ENCODE assay signal across 22 mouse cellular contexts in the genomic region with DNA sequence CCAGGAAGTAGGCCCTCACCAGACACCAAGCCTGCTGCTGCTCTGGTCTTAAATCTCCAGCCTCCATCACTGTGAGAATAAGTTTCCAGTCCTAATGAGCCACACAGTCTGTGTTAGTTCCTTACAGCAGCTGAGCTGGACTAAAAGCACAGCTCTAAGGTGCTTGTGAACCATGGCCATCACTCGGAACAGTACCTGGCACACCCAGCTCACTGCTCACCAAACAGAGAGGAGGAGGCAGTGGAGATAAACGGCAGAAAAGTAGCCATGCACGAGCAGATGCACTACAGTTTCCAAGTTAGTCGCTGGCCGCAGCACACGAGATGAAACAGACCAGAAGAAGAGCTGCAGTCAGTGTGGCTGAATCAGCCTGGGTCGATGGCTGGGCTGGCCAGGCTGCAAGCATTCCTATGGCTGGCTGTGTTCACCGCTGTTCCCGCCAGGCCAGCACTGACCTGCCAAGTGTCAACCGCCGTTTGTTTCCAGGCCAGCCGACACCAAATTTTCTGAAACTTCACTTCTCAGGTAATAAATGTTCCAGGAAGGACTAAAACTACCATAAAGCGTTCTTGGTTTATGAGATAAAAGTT.
A peak's percentile ranks its signal among the peaks of the same experiment; 100 is the strongest.
DNase-seq lines count a peak whose midpoint lies in the region; ATAC-seq and TF ChIP-seq lines count a peak whose summit lies in the region.
"Had no signal": no experiment of that assay in that cellular context is flagged by ENCODE, and none has a peak within 500 bp of the region (broad histone marks: within the 10 kb centered on the region; RNA-seq: fewer than 3 reads in every experiment).

No protein-coding gene starts in this region.

- no peak for TF ChIP-seq CTCF in liver, embryonic 14.5 days (IDR thresholded peaks at IDR 0.05; ENCODE audit: low read depth)

- H3K4me2 ChIP-seq in heart, embryonic 11.5 days, result peak overlapping the region; percentile 11; the same call in 1 of the 2 replicates
- H3K4me2 ChIP-seq in liver, embryonic 14.5 days (ENCODE audit: low read depth), result peak overlapping the region; percentile 61
- H3K4me2 ChIP-seq: forebrain, embryonic 15.5 days; heart, embryonic 12.5 days; hindbrain, embryonic 14.5 days; midbrain, embryonic 13.5 days; neural tube, embryonic 12.5 days had no signal

- no peak overlapping the region for H3K4me3 ChIP-seq in heart, embryonic 11.5 days (ENCODE audit: low read depth, low read length)
- peak overlapping the region; percentile 63 to 96 for H3K4me3 ChIP-seq in liver, embryonic 14.5 days (ENCODE audit: insufficient read depth in 1 of 2, low read depth in 2 of 2, low read length in 2 of 2)
- H3K4me3 ChIP-seq: forebrain, embryonic 15.5 days; heart, embryonic 12.5 days; midbrain, embryonic 13.5 days; neural tube, embryonic 12.5 days had no signal

- H3K9me3 ChIP-seq in heart, embryonic 11.5 days (replicated peaks; ENCODE audit: control insufficient read depth, low read length), result no peaks in the 10 kb centered on the region
- H3K9me3 ChIP-seq in liver, embryonic 14.5 days (ENCODE audit: control insufficient read depth, low read length), result no peaks in the 10 kb centered on the region
- H3K9me3 ChIP-seq: forebrain, embryonic 15.5 days; heart, embryonic 12.5 days; midbrain, embryonic 13.5 days; neural tube, embryonic 12.5 days had no signal

- H3K27me3 ChIP-seq in heart, embryonic 11.5 days (ENCODE audit: control insufficient read depth, insufficient read depth, low read length), result no peaks in the 10 kb centered on the region
- no peaks in the 10 kb centered on the region for H3K27me3 ChIP-seq in liver, embryonic 14.5 days (ENCODE audit: control insufficient read depth, insufficient read depth, low read length)
- H3K27me3 ChIP-seq: forebrain, embryonic 15.5 days; heart, embryonic 12.5 days; midbrain, embryonic 13.5 days; neural tube, embryonic 12.5 days had no signal

- H3K9ac ChIP-seq in heart, embryonic 11.5 days (ENCODE audit: low read depth, low read length), result no peak overlapping the region
- H3K9ac ChIP-seq in liver, embryonic 14.5 days (replicated peaks), result peak overlapping the region; percentile 76
- H3K9ac ChIP-seq: forebrain, embryonic 15.5 days; heart, embryonic 12.5 days; hindbrain, embryonic 14.5 days; midbrain, embryonic 13.5 days; neural tube, embryonic 12.5 days had no signal

- 66% methylated on average over 13 of the region's 13 CpGs for WGBS in heart, embryonic 11.5 days (ENCODE audit: insufficient replicate concordance)
- WGBS in liver, embryonic 14.5 days (ENCODE audit: insufficient replicate concordance), result 54% methylated on average over 13 of the region's 13 CpGs

- intact Hi-C loops in heart, postnatal 14 days (cut with DNase I), result loop anchor here (2.0 kb wide), 1 partner anchor 15 kb away; no protein-coding TSS in a partner anchor
- intact Hi-C loops in left cerebral cortex, postnatal 25 days (cut with DNase I), result no loop called here

- no peak for DNase-seq in heart, postnatal 14 days
- peak; percentile 52 for DNase-seq in c-Kit-negative CD71-positive TER-119-positive erythroid progenitor cells, embryonic 14.5 days (ENCODE audit: low read depth, low spot score)
- peak; percentile 61 for DNase-seq in fibroblast of lung, adult 2 months (ENCODE audit: low read depth)
- DNase-seq in liver, embryonic 14.5 days (ENCODE audit: low read depth in 3 of 3, low spot score in 3 of 3), result no peak
- no peak for DNase-seq in left cerebral cortex, postnatal 25 days (ENCODE audit: low spot score in 2 of 2)
- no peak for DNase-seq in layer of hippocampus, postnatal 36 days
- DNase-seq in cerebellum, adult 11 months, result no peak
- DNase-seq: cerebellum, adult 9-10 months; kidney, adult 2 months; kidney, postnatal 10 days; lung, adult 2 months; lung, postnatal 14 days; right cerebral cortex, postnatal 4 days; thymus, adult 18-20 months; thymus, postnatal 4 days had no signal

- ATAC-seq in heart, embryonic 11.5 days (replicated peaks; ENCODE audit: insufficient number of reproducible peaks, low FRiP score, low TSS enrichment), result no peak
- ATAC-seq in liver, embryonic 14.5 days (ENCODE audit: insufficient read depth), result no peak
- ATAC-seq: forebrain, embryonic 15.5 days; inflammation-experienced regulatory T-cells, adult 6 months; midbrain, embryonic 13.5 days had no signal

- peaks cover 5% of the 10 kb centered on the region for H3K4me1 ChIP-seq in heart, embryonic 11.5 days (ENCODE audit: control insufficient read depth, insufficient read depth, low read length)
- H3K4me1 ChIP-seq in liver, embryonic 14.5 days (replicated peaks; ENCODE audit: control insufficient read depth in 2 of 2, insufficient read depth in 2 of 2, low read length in 1 of 2), result peaks cover 41 to 53% of the 10 kb centered on the region in 2 experiments
- H3K4me1 ChIP-seq: forebrain, embryonic 15.5 days had no signal

- H3K36me3 ChIP-seq in heart, embryonic 11.5 days (ENCODE audit: control insufficient read depth, insufficient read depth, low read length), result no peaks in the 10 kb centered on the region
- H3K36me3 ChIP-seq in liver, embryonic 14.5 days (replicated peaks; ENCODE audit: control insufficient read depth, insufficient read depth, low read depth), result no peaks in the 10 kb centered on the region
- H3K36me3 ChIP-seq: heart, embryonic 12.5 days had no signal

- no peak for TF ChIP-seq EP300 in liver, embryonic 14.5 days (IDR thresholded peaks at IDR 0.05; ENCODE audit: low read depth)

- no peak overlapping the region for H3K27ac ChIP-seq in heart, embryonic 11.5 days (ENCODE audit: low read depth, low read length)
- peak overlapping the region; percentile 68 for H3K27ac ChIP-seq in liver, embryonic 14.5 days
- H3K27ac ChIP-seq: forebrain, embryonic 15.5 days; hindbrain, embryonic 14.5 days; midbrain, embryonic 13.5 days; neural tube, embryonic 12.5 days had no signal

Comparison
In these comparisons a context has a peak if more than half of its experiments do, and no peak if none do; other contexts are left out.
1. DNase-seq: peak in c-Kit-negative CD71-positive TER-119-positive erythroid progenitor cells, embryonic 14.5 days (single experiment) and fibroblast of lung, adult 2 months (single experiment); none in heart, postnatal 14 days (0 of 2), liver, embryonic 14.5 days (0 of 3), left cerebral cortex, postnatal 25 days (0 of 2), layer of hippocampus, postnatal 36 days (0 of 2) and cerebellum, adult 11 months (single experiment).